Mouse (Mus musculus) heart, postnatal 0 days (tissue): ENCODE data around the gene Cfap36. TPM values are rescaled to one million over a fixed set of nuclear protein-coding genes. Genes with fewer than 3 reads are reported as not detected.

ENCODE experiments used
- ATAC-seq: fragments of 200-750 bp; cut with Nextera tagmentation; 2 replicates; pipeline ENCODE4 v1.8.0; 2017; ENCODE audit warnings: low read depth, moderate number of reproducible peaks, moderate library complexity; ENCODE audit not compliant: insufficient read depth
- DNase-seq: peaks from one replicate; pipeline ENCODE4 v3.0.0-alpha.2; 2016; ENCODE audit warnings: low spot score
- H3K27ac ChIP-seq: fragments of 300-500 bp; sonication (generic); 2 replicates; pipeline ENCODE4 v1.5.1; 2014; ENCODE audit warnings: low read depth, mild to moderate bottlenecking
- H3K27me3 ChIP-seq: fragments of 300-500 bp; sonication (generic); 2 replicates; pipeline ENCODE4 v1.6.1; 2014; ENCODE audit warnings: low read length, mixed read lengths; ENCODE audit not compliant: control insufficient read depth, insufficient read depth
- H3K36me3 ChIP-seq: fragments of 300-500 bp; sonication (generic); replicated peaks from 2 replicates; pipeline ENCODE4 v1.6.1; 2014; ENCODE audit warnings: low read length, mixed read lengths; ENCODE audit not compliant: control insufficient read depth, insufficient read depth
- H3K4me1 ChIP-seq: fragments of 300-500 bp; sonication (generic); 2 replicates; pipeline ENCODE4 v1.6.1; 2014; ENCODE audit warnings: antibody characterized with exemption; ENCODE audit not compliant: control insufficient read depth, insufficient read depth
- H3K4me2 ChIP-seq: fragments of 300-500 bp; sonication (generic); 2 replicates; pipeline ENCODE4 v1.6.1; 2014; ENCODE audit warnings: low read depth, mild to moderate bottlenecking, low read length, moderate library complexity
- H3K4me3 ChIP-seq: fragments of 300-500 bp; sonication (generic); 2 replicates; pipeline ENCODE4 v1.5.1; 2014; ENCODE audit warnings: low read depth, low read length
- H3K9ac ChIP-seq: fragments of 300-500 bp; sonication (generic); replicated peaks from 2 replicates; pipeline ENCODE4 v1.6.1; 2014; ENCODE audit warnings: low read depth, low read length, mixed read lengths
- H3K9me3 ChIP-seq: fragments of 300-500 bp; sonication (generic); replicated peaks from 2 replicates; pipeline ENCODE4 v1.6.1; 2016; ENCODE audit warnings: low read length; ENCODE audit not compliant: control insufficient read depth
- CTCF ChIP-seq: IDR thresholded peaks from 2 replicates; pipeline ENCODE4 v1.5.1; 2016; ENCODE audit warnings: antibody characterized with exemption, control low read depth, low read depth
- EP300 ChIP-seq: IDR thresholded peaks from 2 replicates; pipeline ENCODE4 v1.6.1; 2016; ENCODE audit warnings: antibody characterized with exemption, low read depth
- WGBS: fragments of 180-500 bp; shearing (Covaris S2); extraction: QIAGEN DNeasy Blood & Tissue Kit; methylation state at CpG from one replicate; pipeline ENCODE4 v1.1.7; 2014; 5-methylcytosine and 5-hydroxymethylcytosine counted together
- polyA plus RNA-seq: library from polyadenylated mRNA; unstranded; fragments of >200 nt; fragmentation: Nextera tagmentation; extraction: Ambion mirVana; gene quantifications from 2 replicates; pipeline ENCODE4 v1.2.1, GENCODE M21; 2015
- total RNA-seq: library from RNA; depleted of rRNA; stranded (reverse); fragments of >200 nt; gene quantifications from 2 replicates; pipeline ENCODE4 v1.2.3, GENCODE M21; 2014; ENCODE audit warnings: low replicate concordance

Gene Cfap36
- total and polyA plus RNA-seq, 2 experiments from 2014 or later, result 3.5 to 44.2 TPM

DNA sequence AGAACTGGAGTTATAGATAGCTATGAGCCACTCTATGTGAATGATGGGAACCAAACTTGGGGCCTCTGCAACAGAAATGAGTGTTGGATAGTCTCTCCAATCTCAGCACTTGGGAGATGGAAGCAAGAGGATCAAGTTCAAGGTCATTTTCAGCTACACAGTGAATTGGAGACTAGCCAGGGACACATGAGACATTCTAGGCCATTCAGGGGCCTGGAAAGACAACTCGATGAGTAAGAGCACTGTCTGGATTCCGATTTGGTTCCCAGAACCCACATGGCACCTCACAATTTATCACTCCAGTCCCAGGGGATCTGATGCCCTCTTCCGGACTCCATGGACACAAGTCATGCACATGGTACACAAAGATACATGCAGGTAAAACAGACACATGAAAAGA, 8.7 kb downstream of the Cfap36 start:
- Histone ChIP-seq H3K36me3 (peaks cover 11% of the 10 kb centered on the region), H3K9ac (no peak overlapping the region), H3K9me3 (no peaks in the 10 kb centered on the region), H3K4me3 (no peak overlapping the region), H3K27ac (no peak overlapping the region), H3K4me2 (no peak overlapping the region), H3K4me1 (no peaks in the 10 kb centered on the region), H3K27me3 (no peaks in the 10 kb centered on the region)
- TF ChIP-seq EP300 (no peak), CTCF (no peak)
- no peak for DNase-seq
- 59% methylated on average over 3 of the region's 3 CpGs for WGBS
- ATAC-seq, result no peak

DNA sequence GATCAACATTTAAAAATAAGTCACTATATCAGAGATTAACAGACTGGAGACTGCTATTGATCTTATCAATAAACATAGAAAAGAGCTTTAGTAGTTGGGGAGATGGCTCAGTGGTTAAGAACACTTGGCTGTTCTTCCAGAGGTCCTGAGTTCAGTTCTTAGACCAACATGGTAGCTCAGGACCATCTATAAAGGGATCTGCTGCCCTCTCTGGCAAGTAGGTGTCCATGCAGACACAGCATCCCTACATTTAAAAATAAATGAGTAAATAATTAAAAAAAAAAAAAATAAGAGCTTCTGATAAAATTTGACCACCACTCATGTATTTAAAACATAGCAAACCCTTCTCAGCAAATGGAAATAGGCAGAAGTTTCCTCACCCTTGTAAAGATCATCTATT, 9.2 kb downstream of the Cfap36 start:
- H3K4me1 ChIP-seq, result no peaks in the 10 kb centered on the region
- no peak overlapping the region for H3K4me2 ChIP-seq
- H3K36me3 ChIP-seq, result peaks cover 16% of the 10 kb centered on the region
- H3K9ac ChIP-seq, result no peak overlapping the region
- no peak overlapping the region for H3K4me3 ChIP-seq
- no peak for ATAC-seq
- no peak for DNase-seq
- TF ChIP-seq CTCF, result no peak
- TF ChIP-seq EP300, result no peak
- H3K27ac ChIP-seq, result no peak overlapping the region
- no peaks in the 10 kb centered on the region for H3K27me3 ChIP-seq
- H3K9me3 ChIP-seq, result no peaks in the 10 kb centered on the region

- ATAC-seq (no peak), DNase-seq (no peak)
- no peaks in the 10 kb centered on the region for H3K9me3 ChIP-seq
- peaks cover 19% of the 10 kb centered on the region for H3K36me3 ChIP-seq
- H3K4me1 ChIP-seq, result no peaks in the 10 kb centered on the region
- H3K4me2 ChIP-seq, result no peak overlapping the region
- no peak overlapping the region for H3K9ac ChIP-seq
- H3K27me3 ChIP-seq, result no peaks in the 10 kb centered on the region
- H3K4me3 ChIP-seq, result no peak overlapping the region
- H3K27ac ChIP-seq, result no peak overlapping the region
- TF ChIP-seq EP300 (no peak), CTCF (no peak)
These were observed 9.8 kb downstream of the Cfap36 start for GRCm38 (mm10) chr11:29237364-29237763.

DNA sequence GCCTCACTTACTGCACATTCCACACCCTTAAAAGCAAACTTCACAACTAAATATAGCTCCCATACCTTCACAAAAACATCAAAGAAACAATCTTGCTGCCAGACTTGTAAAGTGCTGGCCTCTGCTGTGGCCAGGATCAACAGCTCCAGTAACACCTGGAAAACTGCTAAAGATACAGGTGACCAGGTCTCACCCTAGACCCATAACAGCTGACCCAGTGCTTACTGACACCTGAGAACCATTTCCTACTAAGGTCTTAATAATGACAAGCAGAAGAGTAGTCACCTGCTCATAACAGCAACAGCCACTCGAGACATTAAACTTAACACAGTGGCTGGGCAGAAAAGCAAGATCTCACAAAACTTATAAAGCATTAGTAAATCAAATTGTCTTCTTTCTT, 13.6 kb downstream of the Cfap36 start:
- Histone ChIP-seq H3K4me3 (no peak overlapping the region), H3K4me2 (no peak overlapping the region), H3K27ac (no peak overlapping the region), H3K9ac (no peak overlapping the region), H3K36me3 (peaks cover 34% of the 10 kb centered on the region; the same call in 1 of the 2 replicates), H3K9me3 (no peaks in the 10 kb centered on the region), H3K4me1 (no peaks in the 10 kb centered on the region), H3K27me3 (no peaks in the 10 kb centered on the region)
- ATAC-seq, result no peak
- 73% methylated on average over 1 of the region's 1 CpGs for WGBS
- DNase-seq, result no peak
- TF ChIP-seq EP300, result no peak
- no peak for TF ChIP-seq CTCF

DNA sequence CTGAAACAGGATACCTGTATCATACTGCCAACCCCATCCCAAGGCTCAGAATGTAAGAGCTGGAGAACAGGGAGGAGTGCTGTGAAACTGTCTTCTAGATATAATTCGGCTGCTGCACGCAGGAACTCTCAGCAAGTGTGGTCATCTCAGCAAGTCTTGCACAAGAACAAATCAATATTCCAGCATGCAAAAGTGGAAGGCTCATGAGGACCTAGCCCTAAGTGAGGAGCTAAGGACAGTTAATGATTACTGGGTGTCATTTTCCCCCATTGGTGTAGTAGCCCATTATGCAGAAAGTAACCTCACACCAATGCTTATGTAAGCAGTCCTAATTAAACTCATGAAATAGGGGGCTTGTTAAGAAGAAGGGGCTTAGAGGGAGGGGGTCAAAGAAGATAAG, 18.3 kb downstream of the Cfap36 start:
- Histone ChIP-seq H3K4me1 (no peaks in the 10 kb centered on the region), H3K27me3 (no peaks in the 10 kb centered on the region), H3K9ac (no peak overlapping the region), H3K4me3 (no peak overlapping the region), H3K36me3 (peaks cover 57% of the 10 kb centered on the region), H3K27ac (no peak overlapping the region), H3K4me2 (no peak overlapping the region), H3K9me3 (no peaks in the 10 kb centered on the region)
- no peak for TF ChIP-seq EP300
- no peak for TF ChIP-seq CTCF
- 94% methylated on average over 2 of the region's 2 CpGs for WGBS
- ATAC-seq (no peak), DNase-seq (no peak)

DNA sequence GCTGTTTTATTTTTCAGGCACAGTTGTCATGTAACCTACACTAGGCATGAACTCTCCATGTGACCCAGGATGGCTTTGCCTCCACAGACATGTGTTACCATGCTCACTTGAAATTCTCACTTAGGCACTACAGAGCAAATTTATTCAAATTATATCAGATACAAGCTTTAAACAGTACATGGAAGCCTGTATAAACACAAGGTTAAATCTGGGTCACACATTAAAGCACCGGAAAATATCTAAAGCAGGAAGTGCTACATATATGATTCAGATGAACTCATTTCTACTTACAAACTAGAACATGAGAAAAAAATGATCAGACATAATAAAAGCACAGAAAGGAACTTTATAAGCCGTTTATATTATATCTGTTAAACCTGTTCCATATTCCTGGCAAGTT, 22.5 kb downstream of the Cfap36 start:
- Histone ChIP-seq H3K4me2 (no peak overlapping the region), H3K27me3 (no peaks in the 10 kb centered on the region), H3K9ac (no peak overlapping the region), H3K36me3 (peaks cover 66% of the 10 kb centered on the region), H3K4me3 (no peak overlapping the region), H3K27ac (no peak overlapping the region), H3K9me3 (no peaks in the 10 kb centered on the region), H3K4me1 (no peaks in the 10 kb centered on the region)
- DNase-seq, result no peak
- TF ChIP-seq CTCF (no peak), EP300 (no peak)
- no peak for ATAC-seq
- WGBS, result 81% methylated on average over 2 of the region's 2 CpGs
